Mouse (Mus musculus) olfactory bulb, adult 2 months (tissue): ENCODE results near the gene Muc20. TPM values are rescaled to one million over a fixed set of nuclear protein-coding genes. Genes with fewer than 3 reads are reported as not detected.

ENCODE experiments used
- H3K27ac ChIP-seq: fragments of 200-500 bp; 2 replicates; pipeline ENCODE4 v1.5.1; 2012; ENCODE audit warnings: low read depth, low read length; ENCODE audit not compliant: insufficient read depth
- H3K4me1 ChIP-seq: fragments of 200-500 bp; 2 replicates; pipeline ENCODE4 v1.6.1; 2012; ENCODE audit warnings: low read length; ENCODE audit not compliant: control insufficient read depth, insufficient read depth
- H3K4me3 ChIP-seq: fragments of 200-500 bp; 2 replicates; pipeline ENCODE4 v1.5.1; 2012; ENCODE audit warnings: mild to moderate bottlenecking, low read depth, low read length, moderate library complexity; ENCODE audit not compliant: insufficient read depth
- CTCF ChIP-seq: fragments of 200-500 bp; IDR thresholded peaks from 2 replicates; pipeline ENCODE4 v1.5.1; 2012; ENCODE audit warnings: low read depth, mild to moderate bottlenecking, low read length, moderate library complexity; ENCODE audit not compliant: insufficient read depth
- POLR2A ChIP-seq: fragments of 200-500 bp; IDR thresholded peaks from 2 replicates; pipeline ENCODE4 v1.6.1; 2012; ENCODE audit warnings: mild to moderate bottlenecking, low read depth, low read length, moderate library complexity; ENCODE audit not compliant: insufficient read depth
- WGBS: fragments of 180-500 bp; shearing (Covaris S2); methylation state at CpG from one replicate; pipeline ENCODE4 v1.1.7; 2018; 5-methylcytosine and 5-hydroxymethylcytosine counted together
- polyA plus RNA-seq: library from polyadenylated mRNA; stranded (reverse); fragments of >200 nt; gene quantifications from 2 replicates; pipeline ENCODE4 v1.2.4, GENCODE M21; 2012; ENCODE audit warnings: low replicate concordance; ENCODE audit not compliant: missing spikeins, insufficient read depth, insufficient read length

The Muc20 gene
- polyA plus RNA-seq, 1 experiment: not detected

- no peak for TF ChIP-seq CTCF
- TF ChIP-seq POLR2A: no peak
- Histone ChIP-seq H3K27ac (no peak overlapping the region), H3K4me1 (peaks cover 2% of the 10 kb centered on the region), H3K4me3 (no peak overlapping the region)
- 88% methylated on average over 3 of the region's 3 CpGs for WGBS
Observed at GRCm38 (mm10) chr16:32733213-32733612, 64.0 kb downstream of the Muc20 start.

DNA sequence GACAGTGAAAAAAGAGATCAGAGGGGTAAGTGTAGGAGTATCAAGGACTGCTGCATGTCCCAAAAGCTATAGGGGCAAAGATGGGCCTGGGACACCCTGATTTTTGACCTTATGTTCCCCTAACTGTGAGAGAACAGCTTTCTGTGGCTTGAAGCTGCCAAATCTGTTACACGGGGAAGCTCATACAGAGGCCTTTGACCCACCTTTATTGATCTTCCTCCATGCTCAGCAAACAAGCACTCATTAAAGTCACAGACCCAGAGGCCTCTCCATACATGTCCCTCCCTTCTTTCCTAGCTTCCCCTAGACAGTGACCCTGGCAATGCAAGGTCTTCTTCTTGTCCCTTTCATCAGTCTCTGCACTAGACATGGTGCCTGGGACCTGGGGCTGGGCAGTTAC lies 68.5 kb downstream of the Muc20 start:
- 81% methylated on average over 1 of the region's 1 CpGs for WGBS
- Histone ChIP-seq H3K27ac (no peak overlapping the region), H3K4me1 (no peaks in the 10 kb centered on the region), H3K4me3 (no peak overlapping the region)
- no peak for TF ChIP-seq CTCF

DNA sequence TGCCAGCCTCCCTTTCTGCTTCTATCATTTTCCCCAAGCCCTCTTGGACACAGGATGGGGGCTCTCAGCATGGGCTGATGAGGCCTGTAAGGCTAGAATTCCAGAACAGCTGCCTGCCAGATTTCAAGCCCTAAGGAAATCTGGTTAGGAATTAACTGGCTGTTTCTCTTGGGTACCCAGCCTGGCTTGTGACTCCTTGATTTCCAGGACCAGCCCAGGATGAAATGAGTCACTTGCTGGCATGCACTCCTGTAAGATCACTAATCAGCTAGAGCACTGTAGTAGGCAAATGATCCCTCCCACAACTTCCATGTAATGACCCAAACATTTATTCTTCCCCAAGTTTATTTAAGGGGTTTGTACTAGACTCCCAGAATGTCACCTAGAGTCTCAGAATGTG lies 69.0 kb downstream of the Muc20 start:
- H3K4me3 ChIP-seq: no peak overlapping the region
- no peak for TF ChIP-seq POLR2A
- no peak for TF ChIP-seq CTCF

More for the DNA sequence above, 69.0 kb downstream of the Muc20 start:
- H3K27ac ChIP-seq: no peak overlapping the region
- H3K4me1 ChIP-seq: no peaks in the 10 kb centered on the region

Other genes starting within 250 kb of the Muc20 start
- not detected in 2 replicates for gene Tfrc, start 188.5 kb downstream of the Muc20 start, polyA plus RNA-seq
- gene Tnk2, start 153.6 kb downstream of the Muc20 start, polyA plus RNA-seq: not detected in 2 replicates
- gene Muc4, start 61.5 kb downstream of the Muc20 start, polyA plus RNA-seq: not detected in 2 replicates
- gene Smbd1, start 13.0 kb upstream of the Muc20 start, polyA plus RNA-seq: not detected in 2 replicates
- gene Fyttd1, start 80.1 kb upstream of the Muc20 start, polyA plus RNA-seq: not detected in 2 replicates
- not detected in 2 replicates for gene Rubcn, start 80.3 kb upstream of the Muc20 start, polyA plus RNA-seq
- gene Lrch3, start 116.7 kb upstream of the Muc20 start, polyA plus RNA-seq: not detected in 2 replicates